Mouse (Mus musculus): Measurements from ENCODE around the gene Hs3st5.
"Not testable (repeated sequence)": the region's sequence is repeated elsewhere in the genome, so short reads cannot be mapped to it uniquely, and the experiment has no call there.

The Hs3st5 gene

GRCm38 (mm10) chr10:36557673-36558072 lies 51.1 kb downstream of the Hs3st5 start:
- DNase-seq (ENCODE audit: low spot score in 2 of 2) = no peak

GRCm38 (mm10) chr10:36558736-36559135 lies 52.1 kb downstream of the Hs3st5 start:
- no peak for DNase-seq (ENCODE audit: low spot score in 2 of 2)

- DNase-seq (ENCODE audit: low spot score in 2 of 2) = no peak
Measured at GRCm38 (mm10) chr10:36567258-36567657, 60.6 kb downstream of the Hs3st5 start.

GRCm38 (mm10) chr10:36572540-36572939 lies 65.9 kb downstream of the Hs3st5 start:
- no peak for DNase-seq (ENCODE audit: low spot score in 2 of 2)

- no peak for DNase-seq (ENCODE audit: low spot score in 2 of 2)
Measured at GRCm38 (mm10) chr10:36578375-36579145, 71.9 kb downstream of the Hs3st5 start.

GRCm38 (mm10) chr10:36610400-36610799 lies 103.8 kb downstream of the Hs3st5 start:
- DNase-seq (ENCODE audit: low spot score in 2 of 2) = no peak

GRCm38 (mm10) chr10:36611415-36611814 lies 104.8 kb downstream of the Hs3st5 start:
- DNase-seq (ENCODE audit: low spot score in 2 of 2) = not testable (repeated sequence)

GRCm38 (mm10) chr10:36623037-36623436 lies 116.4 kb downstream of the Hs3st5 start:
- DNase-seq (ENCODE audit: low spot score in 2 of 2) = no peak

GRCm38 (mm10) chr10:36627952-36628351 lies 121.3 kb downstream of the Hs3st5 start:
- no peak for DNase-seq (ENCODE audit: low spot score in 2 of 2)

GRCm38 (mm10) chr10:36631746-36632145 lies 125.1 kb downstream of the Hs3st5 start:
- no peak for DNase-seq (ENCODE audit: low spot score in 2 of 2)

- no peak for DNase-seq (ENCODE audit: low spot score in 2 of 2)
Measured at GRCm38 (mm10) chr10:36650653-36651052, 144.0 kb downstream of the Hs3st5 start.

GRCm38 (mm10) chr10:36713974-36714373 lies 207.4 kb downstream of the Hs3st5 start:
- DNase-seq (ENCODE audit: low spot score in 2 of 2) = no peak

- DNase-seq (ENCODE audit: low spot score in 2 of 2) = no peak
Measured at GRCm38 (mm10) chr10:36726239-36726638, 219.6 kb downstream of the Hs3st5 start.

GRCm38 (mm10) chr10:36729361-36730098 lies 222.9 kb downstream of the Hs3st5 start:
- DNase-seq (ENCODE audit: low spot score in 2 of 2) = no peak

- DNase-seq (ENCODE audit: low spot score in 2 of 2) = no peak
Measured at GRCm38 (mm10) chr10:36739375-36739774, 232.8 kb downstream of the Hs3st5 start.

GRCm38 (mm10) chr10:36750021-36750420 lies 243.4 kb downstream of the Hs3st5 start:
- DNase-seq (ENCODE audit: low spot score in 2 of 2) = no peak

- DNase-seq (ENCODE audit: low spot score in 2 of 2) = no peak
Measured at GRCm38 (mm10) chr10:36754471-36754870, 247.9 kb downstream of the Hs3st5 start.

GRCm38 (mm10) chr10:36773595-36773994 lies 267.0 kb downstream of the Hs3st5 start:
- DNase-seq (ENCODE audit: low spot score in 2 of 2) = no peak

GRCm38 (mm10) chr10:36774898-36775297 lies 268.3 kb downstream of the Hs3st5 start:
- no peak for DNase-seq (ENCODE audit: low spot score in 2 of 2)

- DNase-seq (ENCODE audit: low spot score in 2 of 2) = no peak
Measured at GRCm38 (mm10) chr10:36781641-36782040, 275.0 kb downstream of the Hs3st5 start.

GRCm38 (mm10) chr10:36786970-36787369 lies 280.4 kb downstream of the Hs3st5 start:
- DNase-seq (ENCODE audit: low spot score in 2 of 2) = no peak

- DNase-seq (ENCODE audit: low spot score in 2 of 2) = no peak
Measured at GRCm38 (mm10) chr10:36791771-36792170, 285.2 kb downstream of the Hs3st5 start.

GRCm38 (mm10) chr10:36795311-36795710 lies 288.7 kb downstream of the Hs3st5 start:
- no peak for DNase-seq (ENCODE audit: low spot score in 2 of 2)

Data from frontal cortex, postnatal 25 days (tissue).